Mouse (Mus musculus) CD4-positive, CD25-positive, alpha-beta regulatory T cell (primary cell): ENCODE results near the gene Olfr1228. TPM values are rescaled to one million over a fixed set of nuclear protein-coding genes. Genes with fewer than 3 reads are reported as not detected.

Source experiments
- polyA plus RNA-seq: library from polyadenylated mRNA; unstranded; fragments of 100-300 nt; shearing (Covaris generic); gene quantifications from one replicate; pipeline ENCODE4 v1.2.1, GENCODE M21; 2017

Gene Olfr1228
- not detected for polyA plus RNA-seq

GRCm38 (mm10) chr2:89253962-89254361 lies at the start of gene Olfr1228:
TSS of gene Olfr1228 (minus strand) at chr2:89254062.

GRCm38 (mm10) chr2:89297168-89297567 lies 43.3 kb upstream of the Olfr1228 start, which contains the start of gene Olfr1230:
TSS of gene Olfr1230 (minus strand) at chr2:89297268.

GRCm38 (mm10) chr2:89287914-89288313 lies 34.1 kb upstream of the Olfr1228 start, which contains the start of gene Olfr1229:
TSS of gene Olfr1229 (minus strand) at chr2:89288014.

GRCm38 (mm10) chr2:89199948-89200347 lies 53.9 kb downstream of the Olfr1228 start, which contains the start of gene Olfr1226:
TSS of gene Olfr1226 (minus strand) at chr2:89200048.

Other genes with a start within 250 kb of the Olfr1228 start
- gene Olfr1215, start 247.1 kb downstream of the Olfr1228 start, polyA plus RNA-seq = not detected
- not detected for gene Olfr1216, start 235.7 kb downstream of the Olfr1228 start, polyA plus RNA-seq
- not detected for gene Olfr1217, start 222.0 kb downstream of the Olfr1228 start, polyA plus RNA-seq
- not detected for gene Olfr1218, start 192.9 kb downstream of the Olfr1228 start, polyA plus RNA-seq
- gene Olfr1219, start 170.5 kb downstream of the Olfr1228 start, polyA plus RNA-seq = not detected
- 0.07 TPM for gene Olfr1220, start 147.2 kb downstream of the Olfr1228 start, polyA plus RNA-seq
- not detected for gene Olfr1221, start 136.8 kb downstream of the Olfr1228 start, polyA plus RNA-seq
- gene Olfr1222, start 121.0 kb downstream of the Olfr1228 start, polyA plus RNA-seq = not detected
- gene Olfr1223, start 102.5 kb downstream of the Olfr1228 start, polyA plus RNA-seq = not detected
- gene Olfr1224-ps1, start 90.0 kb downstream of the Olfr1228 start, polyA plus RNA-seq = not detected
- 0.07 TPM for gene Olfr1225, start 79.4 kb downstream of the Olfr1228 start, polyA plus RNA-seq
- not detected for gene Olfr1226, start 54.0 kb downstream of the Olfr1228 start, polyA plus RNA-seq
- gene Olfr1229, start 34.0 kb upstream of the Olfr1228 start, polyA plus RNA-seq = not detected
- not detected for gene Olfr1230, start 43.2 kb upstream of the Olfr1228 start, polyA plus RNA-seq
- gene Olfr1231, start 53.0 kb upstream of the Olfr1228 start, polyA plus RNA-seq = not detected
- gene Olfr1232, start 75.6 kb upstream of the Olfr1228 start, polyA plus RNA-seq = not detected
- 0.04 TPM for gene Olfr1233, start 88.3 kb upstream of the Olfr1228 start, polyA plus RNA-seq
- not detected for gene Olfr1234, start 110.8 kb upstream of the Olfr1228 start, polyA plus RNA-seq
- not detected for gene Olfr1238, start 155.6 kb upstream of the Olfr1228 start, polyA plus RNA-seq
- not detected for gene Olfr1239, start 166.3 kb upstream of the Olfr1228 start, polyA plus RNA-seq
- not detected for gene Olfr1240, start 188.9 kb upstream of the Olfr1228 start, polyA plus RNA-seq
- gene Olfr1241, start 233.1 kb upstream of the Olfr1228 start, polyA plus RNA-seq = not detected
- not detected for gene Olfr1242, start 244.3 kb upstream of the Olfr1228 start, polyA plus RNA-seq